ENCODE assay signal across 8 mouse cellular contexts in genomic region chr5:115193226-115193625, GRCm38 (mm10). TPM values are rescaled to one million over a fixed set of nuclear protein-coding genes. Genes with fewer than 3 reads are reported as not detected.
DNase-seq lines count a peak whose midpoint lies in the region; ATAC-seq and TF ChIP-seq lines count a peak whose summit lies in the region.

No protein-coding gene starts in this region.

- TF ChIP-seq EP300 in stomach, postnatal 0 days (optimal IDR thresholded peaks at IDR 0.05) = no peak

- H3K79me2 ChIP-seq in myocyte (ENCODE audit: control insufficient read depth, insufficient read depth) = no peaks in the 10 kb centered on the region

- no peaks in the 10 kb centered on the region for H3K36me3 ChIP-seq in liver, embryonic 12.5 days
- no peaks in the 10 kb centered on the region for H3K36me3 ChIP-seq in myocyte (ENCODE audit: control insufficient read depth, insufficient read depth)
- H3K36me3 ChIP-seq in stomach, postnatal 0 days (ENCODE audit: control insufficient read depth, insufficient read depth, low read length) = no peaks in the 10 kb centered on the region

- under 1% methylated on average over 34 of the region's 34 CpGs for WGBS in cerebellum, adult 2 months
- WGBS in liver, embryonic 12.5 days (ENCODE audit: insufficient replicate concordance) = 2% methylated on average over 34 of the region's 34 CpGs
- WGBS in stomach, postnatal 0 days = under 1% methylated on average over 32 of the region's 34 CpGs

- no peak overlapping the region for H3K9ac ChIP-seq in liver, embryonic 12.5 days
- peak overlapping the region; percentile 35; the same call in 1 of the 2 replicates for H3K9ac ChIP-seq in stomach, postnatal 0 days (ENCODE audit: low read length)

- no peaks in the 10 kb centered on the region for H3K9me3 ChIP-seq in liver, embryonic 12.5 days (replicated peaks)
- H3K9me3 ChIP-seq in stomach, postnatal 0 days (ENCODE audit: control insufficient read depth, low read length) = no peaks in the 10 kb centered on the region

- peak overlapping the region; percentile 74 for H3K4me3 ChIP-seq in cerebellum, adult 2 months (replicated peaks; ENCODE audit: insufficient read depth, low read depth, low read length)
- H3K4me3 ChIP-seq in liver, embryonic 12.5 days = peak overlapping the region; percentile 59
- no peak overlapping the region for H3K4me3 ChIP-seq in myocyte
- H3K4me3 ChIP-seq in stomach, postnatal 0 days (ENCODE audit: low read depth, low read length) = peak overlapping the region; percentile 52

- H3ac ChIP-seq in myocyte (ENCODE audit: control insufficient read depth, insufficient read length) = no peak overlapping the region

- H3K4me2 ChIP-seq in liver, embryonic 12.5 days = peak overlapping the region; percentile 88
- peak overlapping the region; percentile 24 for H3K4me2 ChIP-seq in myocyte (ENCODE audit: low read depth)
- H3K4me2 ChIP-seq in stomach, postnatal 0 days (replicated peaks; ENCODE audit: low read depth) = peak overlapping the region; percentile 96

- H3K4me1 ChIP-seq in cerebellum, adult 2 months (ENCODE audit: control insufficient read depth, insufficient read depth, low read length) = peaks cover 15% of the 10 kb centered on the region
- peaks cover 15% of the 10 kb centered on the region for H3K4me1 ChIP-seq in liver, embryonic 12.5 days
- no peaks in the 10 kb centered on the region for H3K4me1 ChIP-seq in stomach, postnatal 0 days (replicated peaks; ENCODE audit: control insufficient read depth, insufficient read depth)

- no peak for TF ChIP-seq CTCF in cerebellum, adult 2 months (IDR thresholded peaks at IDR 0.05; ENCODE audit: borderline replicate concordance, insufficient read depth, low read depth, low read length)
- no peak for TF ChIP-seq CTCF in stomach, postnatal 0 days (IDR thresholded peaks at IDR 0.05; ENCODE audit: low read depth)

- peak; percentile 23; the same call in 1 of the 2 replicates for TF ChIP-seq POLR2A in cerebellum, adult 2 months (IDR thresholded peaks at IDR 0.05; ENCODE audit: borderline replicate concordance, insufficient read depth, low read length)
- TF ChIP-seq POLR2A in myocyte (IDR thresholded peaks at IDR 0.05; ENCODE audit: insufficient read length, low read depth) = no peak

- H3K27me3 ChIP-seq in cerebellum, adult 2 months (ENCODE audit: control insufficient read depth, insufficient read depth, low read length) = no peaks in the 10 kb centered on the region
- H3K27me3 ChIP-seq in liver, embryonic 12.5 days (replicated peaks) = peaks cover 97% of the 10 kb centered on the region
- H3K27me3 ChIP-seq in myocyte (ENCODE audit: control insufficient read depth, insufficient read depth, insufficient read length) = peaks cover 61% of the 10 kb centered on the region
- H3K27me3 ChIP-seq in stomach, postnatal 0 days (ENCODE audit: control insufficient read depth, insufficient read depth, low read length) = peaks cover 19% of the 10 kb centered on the region

- peak; percentile 75 for DNase-seq in cerebellum, adult 11 months
- DNase-seq in cerebellum, postnatal 4 days (ENCODE audit: low spot score in 2 of 2) = no peak
- peak; percentile 77 to 82 for DNase-seq in cerebellum, adult 2 months
- DNase-seq in gastrocnemius, adult 18-20 months (ENCODE audit: low spot score) = peak; percentile 62
- DNase-seq in induced T-regulatory cell, adult 2 months (ENCODE audit: low read depth) = peak; percentile 70
- peak; percentile 75 for DNase-seq in stomach, postnatal 0 days (ENCODE audit: low spot score)

- peak overlapping the region; percentile 83 for H3K27ac ChIP-seq in cerebellum, adult 2 months (ENCODE audit: insufficient read depth, low read length)
- H3K27ac ChIP-seq in liver, embryonic 12.5 days = no peak overlapping the region
- no peak overlapping the region for H3K27ac ChIP-seq in stomach, postnatal 0 days (replicated peaks)

- ATAC-seq in liver, embryonic 12.5 days = peak; percentile 45; the same call in 1 of the 2 replicates
- peak; percentile 50 for ATAC-seq in stomach, postnatal 0 days (ENCODE audit: low FRiP score, low TSS enrichment)

TF ChIP-seq in myocyte, 11 proteins besides CTCF, POLR2A, EP300 and RAD21:
- TF ChIP-seq REST (IDR thresholded peaks at IDR 0.05; ENCODE audit: insufficient read depth, insufficient read length) (peak; percentile 82), MYOG (IDR thresholded peaks at IDR 0.05; ENCODE audit: control insufficient read depth in 1 of 3, insufficient read depth in 1 of 3, insufficient read length in 2 of 3, low read depth in 2 of 3) (no peak)
TF ChIP-seq in myocyte: peak in this region for 1.

RNA-seq across cellular contexts. Expression of gene Cabp1, which starts 1.0 kb away (rescaled TPM):
- polyA plus RNA-seq in cerebellum, adult 2 months (2012; rRNA removed) = 278 and 294 TPM in 2 replicates
- total RNA-seq in gastrocnemius, adult 18-20 months (2021) = 1 to 10 TPM in 1 of 2 experiments, under 1 TPM in 1; 0.50 to 1.2 TPM
- 0.20 and 0.36 TPM in 2 replicates for polyA plus RNA-seq in liver, embryonic 12.5 days (2016; fragmentation: Nextera tagmentation; extraction: Ambion mirVana)
- polyA plus RNA-seq in myocyte (2012; fragmentation: generic; extraction: Trizol) = 3.1 TPM
- polyA plus RNA-seq in stomach, postnatal 0 days (2015; fragmentation: Nextera tagmentation; extraction: Ambion mirVana) = 0.44 and 0.67 TPM in 2 replicates

RNA-seq across cellular contexts. Expression of gene Mlec, which starts 35.2 kb away (rescaled TPM):
- 66.0 and 80.2 TPM in 2 replicates for polyA plus RNA-seq in cerebellum, adult 2 months (2012; rRNA removed)
- total RNA-seq in gastrocnemius, adult 18-20 months (2021) = 100 to 1,000 TPM; 149 to 158 TPM
- 46.8 and 49.2 TPM in 2 replicates for polyA plus RNA-seq in liver, embryonic 12.5 days (2016; fragmentation: Nextera tagmentation; extraction: Ambion mirVana)
- polyA plus RNA-seq in myocyte (2012; fragmentation: generic; extraction: Trizol) = 112 TPM
- polyA plus RNA-seq in stomach, postnatal 0 days (2015; fragmentation: Nextera tagmentation; extraction: Ambion mirVana) = 30.4 and 34.0 TPM in 2 replicates

RNA-seq across cellular contexts. Expression of gene Pop5, which starts 42.4 kb away (rescaled TPM):
- 168 and 177 TPM in 2 replicates for polyA plus RNA-seq in cerebellum, adult 2 months (2012; rRNA removed)
- total RNA-seq in gastrocnemius, adult 18-20 months (2021) = 10 to 100 TPM; 34.9 to 39.3 TPM
- 140 and 143 TPM in 2 replicates for polyA plus RNA-seq in liver, embryonic 12.5 days (2016; fragmentation: Nextera tagmentation; extraction: Ambion mirVana)
- 82.3 TPM for polyA plus RNA-seq in myocyte (2012; fragmentation: generic; extraction: Trizol)
- 83.9 and 85.3 TPM in 2 replicates for polyA plus RNA-seq in stomach, postnatal 0 days (2015; fragmentation: Nextera tagmentation; extraction: Ambion mirVana)

RNA-seq across cellular contexts. Expression of gene Unc119b, which starts 58.5 kb away (rescaled TPM):
- polyA plus RNA-seq in cerebellum, adult 2 months (2012; rRNA removed) = 34.0 and 36.1 TPM in 2 replicates
- total RNA-seq in gastrocnemius, adult 18-20 months (2021) = 10 to 100 TPM; 11.1 to 12.4 TPM
- polyA plus RNA-seq in liver, embryonic 12.5 days (2016; fragmentation: Nextera tagmentation; extraction: Ambion mirVana) = 16.1 and 17.6 TPM in 2 replicates
- polyA plus RNA-seq in myocyte (2012; fragmentation: generic; extraction: Trizol) = 24.5 TPM
- polyA plus RNA-seq in stomach, postnatal 0 days (2015; fragmentation: Nextera tagmentation; extraction: Ambion mirVana) = 12.7 and 12.9 TPM in 2 replicates

Comparison
In these comparisons a context has a peak if more than half of its experiments do, and no peak if none do; other contexts are left out.
1. DNase-seq: peak in cerebellum, adult 11 months (single experiment), cerebellum, adult 2 months (2 of 2), gastrocnemius, adult 18-20 months (single experiment), induced T-regulatory cell, adult 2 months (single experiment) and stomach, postnatal 0 days (single experiment); none in cerebellum, postnatal 4 days (0 of 2).
2. H3K4me2 ChIP-seq: peak in every context shown above with its lines; median percentile 96 in stomach, postnatal 0 days; 88 in liver, embryonic 12.5 days; 24 in myocyte.
3. RNA of gene Cabp1, which starts 1.0 kb away (polyA plus RNA-seq): 278 to 294 TPM in cerebellum, adult 2 months; 3.1 TPM in myocyte (single experiment), 0.44 to 0.67 TPM in stomach, postnatal 0 days and 0.20 to 0.36 TPM in liver, embryonic 12.5 days; every median in the first group is over 10 times any median in the second.